Mouse (Mus musculus) liver (tissue): Measurements from ENCODE around the gene 1110004F10Rik.
"Not testable (repeated sequence)": the region's sequence is repeated elsewhere in the genome, so short reads cannot be mapped to it uniquely, and the experiment has no call there.

Experiments used
- DNase-seq: peaks from one replicate; pipeline ENCODE4 v3.0.0-alpha.2; 2020; ENCODE audit warnings: mixed read lengths

The 1110004F10Rik gene

DNA sequence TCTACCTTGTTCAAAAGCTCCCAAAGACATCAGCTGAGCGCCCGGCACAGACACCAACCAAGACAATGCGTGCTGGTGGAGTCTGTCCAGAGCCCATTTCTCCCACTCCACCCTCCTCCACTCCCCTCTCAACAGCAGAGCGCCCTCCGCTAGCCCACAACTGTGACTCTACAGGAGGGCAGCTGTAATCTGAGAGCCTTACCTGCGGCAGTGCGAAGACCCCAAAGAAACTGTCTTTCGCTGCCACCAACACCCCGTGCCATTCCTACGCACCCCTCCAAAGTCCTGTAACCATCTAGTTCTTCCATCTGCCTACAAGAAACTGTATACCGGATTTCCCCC is at the start of gene 1110004F10Rik:
Gene 1110004F10Rik (plus strand): TSS at position 202 of the 342 bp plus-strand sequence.
- peak; percentile 6 for DNase-seq

DNA sequence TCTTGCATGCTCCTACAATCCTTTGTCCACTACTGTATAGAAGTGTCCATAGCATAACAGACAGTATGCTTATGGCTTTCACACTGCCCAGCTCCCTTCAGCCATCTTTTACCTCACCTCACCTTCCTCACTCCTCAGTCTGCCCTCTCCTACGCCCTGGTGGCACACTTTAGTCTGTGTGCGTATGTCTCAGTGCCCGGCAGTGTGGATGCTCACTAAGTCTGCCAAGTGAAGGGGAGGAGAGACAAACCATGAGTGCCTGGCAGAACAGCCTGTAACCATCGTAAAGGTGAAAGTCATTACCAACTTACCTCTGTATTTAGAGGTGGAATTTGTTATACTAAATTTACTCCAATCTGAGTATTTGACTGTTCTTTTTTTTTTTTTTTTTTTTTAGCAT is 36.5 kb upstream of the 1110004F10Rik start:
- DNase-seq: no peak

DNA sequence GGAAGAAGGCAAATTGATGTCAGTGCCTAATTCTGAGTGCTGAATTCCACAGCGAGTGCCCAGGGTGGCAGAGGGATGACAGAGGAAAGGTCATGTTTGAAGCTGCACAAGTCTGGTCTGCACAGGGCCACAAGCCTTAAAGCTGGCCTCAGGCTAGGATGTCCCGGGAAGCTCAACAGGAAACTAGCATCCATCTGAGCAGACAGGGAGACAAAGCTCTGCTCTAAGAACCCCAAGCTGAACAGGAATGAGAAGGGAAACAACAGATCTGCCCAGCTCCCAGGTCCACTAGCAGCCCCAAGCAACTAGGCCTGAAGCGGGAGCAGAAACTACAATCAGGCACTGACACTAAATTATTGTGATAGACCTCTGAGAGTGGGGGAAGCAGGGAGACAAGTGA is 9.2 kb upstream of the 1110004F10Rik start:
- DNase-seq: no peak

DNA sequence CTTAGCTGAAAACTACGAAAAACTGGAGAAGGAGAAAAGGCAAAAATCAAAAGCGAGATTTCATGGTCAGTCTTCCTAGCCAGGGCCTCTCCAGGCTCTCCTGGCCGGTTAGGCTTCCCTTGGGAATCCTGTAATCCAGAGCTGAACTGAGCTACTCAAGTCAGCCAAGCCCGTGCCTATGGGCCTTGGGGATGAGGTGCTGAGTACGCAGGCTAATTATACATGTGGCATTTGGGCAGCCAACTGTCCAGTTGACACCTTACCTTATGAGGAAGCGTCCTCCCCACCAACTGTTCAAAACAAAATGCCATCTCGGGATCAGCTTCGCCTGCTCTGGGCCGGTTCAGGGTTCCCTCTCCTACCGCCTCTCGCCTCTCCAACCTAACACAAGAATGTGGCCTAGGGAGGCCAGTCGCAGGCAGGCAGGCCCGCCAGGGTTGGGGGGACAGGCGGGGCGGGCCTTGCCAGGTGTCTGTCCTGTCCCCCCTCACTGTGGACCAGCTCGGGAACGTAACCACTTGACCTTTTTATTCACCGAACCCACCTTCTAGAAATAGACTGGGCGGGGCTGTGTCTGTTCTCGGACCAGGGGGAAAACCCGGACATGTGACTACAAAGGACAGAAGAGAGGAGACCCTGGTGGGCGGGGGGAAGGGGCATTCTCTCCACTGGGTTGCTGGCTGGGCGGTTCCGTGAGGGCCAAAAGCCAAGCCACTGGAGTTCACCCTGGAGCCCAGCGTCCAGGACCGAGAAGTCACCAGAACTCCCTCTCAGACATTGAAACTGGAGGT is 8.4 kb upstream of the 1110004F10Rik start:
- peak; percentile 10 for DNase-seq

DNA sequence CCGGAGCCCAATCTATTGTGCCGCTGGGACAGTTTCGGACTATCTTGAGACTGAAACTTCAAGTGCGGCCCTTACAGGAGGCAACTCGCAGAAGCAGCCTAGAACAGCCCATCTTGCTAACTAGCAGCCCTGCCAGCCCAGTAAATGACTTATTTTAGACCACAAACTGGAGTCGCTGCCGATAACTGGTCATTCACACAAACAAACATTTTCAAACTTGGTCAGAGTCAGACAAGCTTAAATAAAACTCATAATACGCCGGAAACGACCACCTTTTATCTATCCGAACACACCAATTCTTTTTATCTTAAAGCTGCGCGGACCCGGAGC is 7.8 kb upstream of the 1110004F10Rik start:
- DNase-seq: no peak

DNA sequence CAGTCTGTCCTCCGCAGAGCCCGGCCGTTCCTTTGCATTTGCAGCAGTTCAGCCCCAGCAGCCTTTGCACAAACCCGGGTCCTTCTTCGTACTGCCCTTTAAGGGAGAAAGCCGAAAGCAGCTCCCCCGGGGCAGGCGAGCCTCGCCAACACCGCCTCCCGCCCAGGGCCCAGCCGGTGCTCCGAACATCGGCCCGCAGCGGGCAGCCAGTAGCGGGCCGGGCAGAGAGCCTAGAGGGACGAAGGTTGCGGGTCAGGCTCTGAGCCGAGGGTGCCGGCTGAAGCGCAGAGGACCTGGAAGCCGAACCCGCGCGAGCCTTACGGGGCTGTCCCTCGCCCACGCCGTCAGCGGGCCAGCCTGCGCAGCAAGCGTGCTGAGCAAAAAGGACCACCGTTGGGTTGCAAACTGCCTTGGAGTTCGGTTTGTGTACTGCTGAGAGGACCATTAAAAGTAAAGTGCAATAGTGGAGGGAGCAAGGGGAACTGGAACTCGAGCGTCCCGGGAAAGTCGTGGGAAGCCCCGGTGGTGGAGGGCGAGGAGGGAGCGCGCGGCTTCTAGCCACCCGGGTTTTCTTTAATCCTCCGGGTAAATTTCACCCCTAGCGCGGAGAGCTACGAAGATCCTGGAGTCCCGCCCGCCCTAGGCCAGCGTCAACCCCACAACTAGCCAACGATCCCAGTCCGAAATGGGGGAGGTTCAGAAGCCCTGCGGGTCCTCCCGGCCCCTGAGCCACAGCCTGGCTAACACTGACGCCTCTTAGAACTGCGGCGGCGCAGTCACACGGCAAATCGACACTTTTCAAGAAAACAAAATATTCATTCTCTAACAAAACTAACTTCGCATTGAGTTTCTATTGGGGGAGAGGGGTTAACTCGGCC is 7.2 kb upstream of the 1110004F10Rik start:
- peak; percentile 67 for DNase-seq

DNA sequence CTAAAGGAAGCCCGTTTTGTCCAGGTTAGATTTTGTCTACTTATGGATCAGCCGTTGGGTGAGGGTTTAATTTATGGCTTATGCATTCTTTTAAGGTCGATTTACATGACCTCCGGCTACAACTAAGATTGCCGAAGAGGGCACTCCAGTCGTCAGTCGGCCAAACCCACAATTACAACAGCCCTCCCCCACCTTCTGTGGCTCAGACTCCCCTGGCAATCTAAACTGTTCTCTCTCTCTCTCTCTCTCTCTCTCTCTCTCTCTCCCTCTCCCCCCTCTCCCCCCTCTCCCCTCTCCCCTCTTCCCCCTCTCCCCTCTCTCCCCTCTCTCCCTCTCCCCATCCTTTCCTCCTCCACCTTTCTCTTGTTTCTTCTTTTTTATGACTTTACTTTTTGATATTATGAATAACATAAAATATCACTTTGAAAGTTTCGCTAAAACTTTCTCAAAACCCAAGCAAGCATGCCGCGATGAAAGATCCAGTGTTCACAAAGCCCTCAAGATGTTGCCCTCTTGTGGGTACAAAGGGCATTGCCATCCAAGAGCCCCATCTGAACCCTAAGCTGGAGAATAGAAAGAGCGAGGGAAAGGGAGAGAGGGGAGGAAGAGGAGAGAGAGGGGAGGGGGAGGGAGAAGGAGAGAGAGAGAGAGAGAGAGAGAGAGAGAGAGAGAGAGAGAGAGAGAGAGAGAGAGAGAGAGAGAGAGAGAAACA is 6.4 kb upstream of the 1110004F10Rik start:
- peak; percentile 75 for DNase-seq

DNA sequence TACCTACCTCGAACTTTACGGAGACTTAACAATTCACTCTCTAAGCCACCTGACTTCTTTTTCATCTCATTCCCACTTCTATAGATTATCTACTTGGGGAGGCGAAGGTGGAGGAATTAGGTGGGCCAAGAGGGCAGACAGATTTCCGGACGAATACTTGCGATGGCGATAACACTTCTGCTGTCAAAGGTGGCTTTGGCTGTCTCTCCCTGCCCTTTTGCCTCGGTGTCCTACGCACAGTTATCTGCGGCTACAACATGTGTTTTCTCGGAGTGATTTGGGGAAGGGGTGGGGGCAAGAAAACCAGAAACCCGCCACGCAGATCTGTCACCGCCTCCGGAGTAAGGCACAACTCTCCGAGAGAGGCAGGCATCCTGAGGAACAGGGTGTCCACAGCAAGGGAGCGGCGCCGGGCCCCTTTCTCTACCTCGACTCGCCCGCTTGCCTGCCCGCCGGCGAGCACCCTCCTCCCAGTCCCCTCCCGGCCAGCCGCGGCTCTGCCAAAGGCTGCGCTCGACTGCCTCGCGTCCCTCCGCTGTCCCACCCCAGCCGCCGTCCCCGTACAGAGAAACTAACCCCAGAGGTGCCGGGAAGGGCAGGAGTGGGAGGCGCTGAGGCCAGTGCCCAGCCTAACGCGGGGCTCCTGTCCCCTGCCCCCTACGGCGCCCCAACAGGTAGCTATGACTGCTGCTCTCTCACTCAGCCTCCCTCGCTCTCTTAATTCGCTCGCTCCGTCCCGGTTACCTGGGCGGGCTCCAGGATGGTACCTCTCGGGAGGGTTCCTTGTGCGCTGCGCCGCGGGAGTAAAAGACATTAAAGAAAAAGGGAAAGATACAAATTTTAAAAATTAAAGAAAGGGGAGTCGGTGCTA is 5.6 kb upstream of the 1110004F10Rik start:
- DNase-seq: peak; percentile 47

DNA sequence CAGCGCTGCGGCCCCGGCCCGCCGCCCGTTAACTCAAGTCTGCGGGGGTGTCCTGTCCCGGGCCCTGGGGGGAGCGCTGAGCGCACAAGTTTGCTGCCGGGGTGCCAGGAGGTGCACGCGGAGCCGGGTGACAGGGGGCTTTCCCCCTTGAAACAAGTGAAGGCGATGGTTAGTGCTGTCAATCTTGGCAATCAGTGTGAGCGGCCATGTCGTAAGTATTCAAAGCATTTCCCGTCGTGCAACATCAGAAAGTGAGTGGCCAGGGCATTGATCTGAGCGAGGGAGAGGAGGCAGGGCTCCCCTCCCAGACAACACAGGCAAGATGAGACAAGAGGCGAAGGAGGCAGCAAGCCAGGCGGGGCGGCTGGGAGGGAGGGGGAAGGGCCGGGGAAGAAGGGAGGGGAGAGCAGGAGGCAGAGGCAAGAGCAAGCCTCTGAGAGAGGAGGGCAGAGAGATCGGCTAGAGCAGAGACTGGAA is 4.9 kb upstream of the 1110004F10Rik start:
- peak; percentile 58 for DNase-seq

DNA sequence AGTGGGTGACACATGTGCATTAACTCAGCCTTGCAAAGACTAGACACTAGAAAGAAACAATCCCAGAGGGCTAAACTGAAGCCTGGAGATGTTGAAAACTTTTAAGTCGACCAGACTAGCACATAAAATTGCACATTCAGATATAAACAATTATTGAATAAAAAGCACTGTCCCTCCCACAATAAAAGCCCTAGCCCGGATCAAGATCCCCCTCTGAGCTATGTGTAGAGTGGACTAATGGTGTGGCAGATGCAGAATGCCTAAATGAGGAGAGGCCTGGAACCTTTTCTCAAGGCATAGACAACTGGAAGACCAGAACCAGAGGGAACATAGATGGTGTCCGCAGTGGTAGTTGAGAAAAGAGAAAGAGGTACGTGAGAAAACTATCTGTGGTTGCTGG is 3.7 kb upstream of the 1110004F10Rik start:
- no peak for DNase-seq

DNA sequence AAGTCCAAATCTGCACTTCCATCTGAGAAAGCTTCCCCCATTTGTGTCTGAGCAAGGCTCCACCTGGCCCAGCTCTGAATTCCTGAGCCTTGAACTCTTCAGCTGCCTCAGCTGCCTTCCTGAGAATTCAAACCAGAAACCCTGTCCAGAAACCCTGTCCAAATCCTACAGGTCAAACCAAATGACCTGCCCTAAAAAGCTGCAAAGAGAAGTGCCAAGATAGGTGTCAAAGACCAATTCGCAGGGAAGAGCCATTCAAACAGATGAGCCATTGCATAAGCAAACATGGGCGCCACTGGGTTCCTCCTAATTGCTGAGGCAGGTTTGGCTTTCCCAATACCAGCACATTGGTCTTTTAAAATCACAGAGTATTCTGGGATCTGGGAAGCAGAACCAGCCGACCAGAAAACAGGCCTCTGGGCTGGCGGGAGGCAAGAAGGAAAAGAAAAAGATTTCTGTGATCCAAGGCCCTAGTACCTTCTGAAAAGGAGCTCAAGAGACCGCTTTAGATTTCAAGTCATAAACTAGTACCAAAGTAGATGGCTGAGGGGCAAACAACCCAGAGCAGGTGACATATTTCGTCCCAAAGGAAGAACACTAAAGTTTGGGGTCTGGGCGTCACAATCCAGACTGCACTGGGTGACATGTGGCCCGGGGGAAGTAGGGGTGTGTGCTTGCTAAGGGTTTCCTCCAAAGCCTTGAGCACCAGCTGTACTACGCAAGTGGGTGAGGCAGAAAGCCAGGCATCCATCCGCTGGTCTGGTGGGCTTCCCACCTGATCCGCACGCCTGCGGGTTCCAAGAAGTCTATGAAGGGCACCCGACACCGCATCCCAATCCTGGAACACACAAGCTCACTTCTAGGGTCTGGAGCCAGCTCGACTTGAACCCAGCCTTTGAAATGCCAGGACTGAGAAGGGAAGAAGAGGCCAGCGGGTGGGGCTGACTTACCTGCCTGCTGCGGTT is 2.3 kb upstream of the 1110004F10Rik start:
- peak; percentile 2 for DNase-seq

DNA sequence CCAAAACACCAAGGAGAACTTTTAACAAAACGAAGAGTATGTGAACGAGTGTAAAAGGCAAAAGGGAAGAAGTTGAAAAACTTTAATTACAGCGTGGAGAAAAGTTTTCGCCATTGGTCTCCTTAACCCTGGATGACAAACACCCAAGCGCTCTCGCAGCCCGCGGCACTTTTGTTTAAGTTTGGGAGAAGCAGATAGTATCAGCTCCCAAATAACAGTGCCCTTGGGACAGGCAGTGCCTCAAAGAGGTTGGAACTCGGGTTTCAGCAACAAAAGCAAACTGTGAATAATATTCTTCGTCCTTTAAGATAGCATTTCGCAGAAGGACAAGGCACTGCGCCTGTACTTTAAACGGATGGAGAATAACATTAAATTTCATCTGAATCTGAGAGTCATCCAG is 1.2 kb upstream of the 1110004F10Rik start:
- peak; percentile 4 for DNase-seq

DNA sequence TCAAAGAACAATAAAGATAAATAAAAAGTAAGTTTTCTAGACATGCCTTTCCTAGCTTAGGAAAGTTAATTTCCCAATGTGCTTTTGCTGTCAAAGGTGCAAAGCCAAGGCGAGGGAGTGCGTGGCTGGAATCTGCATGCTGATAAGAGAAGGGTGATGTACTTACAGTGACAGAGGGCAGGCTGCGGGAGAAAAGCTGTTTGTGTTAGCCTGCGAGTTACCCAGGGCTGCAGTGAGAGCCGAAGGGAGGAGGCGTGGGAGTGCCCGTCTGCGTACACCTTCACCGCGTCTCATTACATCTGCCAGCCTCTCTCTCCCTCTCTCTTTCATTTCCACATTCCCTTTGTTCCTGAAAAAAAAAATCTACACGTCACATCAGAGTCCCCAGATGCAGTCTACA is 686 bp upstream of the 1110004F10Rik start, which contains the start of gene Sox6:
Gene Sox6 (minus strand): TSS at position 286 of the 400 bp plus-strand sequence.
- peak; percentile 21 for DNase-seq

DNA sequence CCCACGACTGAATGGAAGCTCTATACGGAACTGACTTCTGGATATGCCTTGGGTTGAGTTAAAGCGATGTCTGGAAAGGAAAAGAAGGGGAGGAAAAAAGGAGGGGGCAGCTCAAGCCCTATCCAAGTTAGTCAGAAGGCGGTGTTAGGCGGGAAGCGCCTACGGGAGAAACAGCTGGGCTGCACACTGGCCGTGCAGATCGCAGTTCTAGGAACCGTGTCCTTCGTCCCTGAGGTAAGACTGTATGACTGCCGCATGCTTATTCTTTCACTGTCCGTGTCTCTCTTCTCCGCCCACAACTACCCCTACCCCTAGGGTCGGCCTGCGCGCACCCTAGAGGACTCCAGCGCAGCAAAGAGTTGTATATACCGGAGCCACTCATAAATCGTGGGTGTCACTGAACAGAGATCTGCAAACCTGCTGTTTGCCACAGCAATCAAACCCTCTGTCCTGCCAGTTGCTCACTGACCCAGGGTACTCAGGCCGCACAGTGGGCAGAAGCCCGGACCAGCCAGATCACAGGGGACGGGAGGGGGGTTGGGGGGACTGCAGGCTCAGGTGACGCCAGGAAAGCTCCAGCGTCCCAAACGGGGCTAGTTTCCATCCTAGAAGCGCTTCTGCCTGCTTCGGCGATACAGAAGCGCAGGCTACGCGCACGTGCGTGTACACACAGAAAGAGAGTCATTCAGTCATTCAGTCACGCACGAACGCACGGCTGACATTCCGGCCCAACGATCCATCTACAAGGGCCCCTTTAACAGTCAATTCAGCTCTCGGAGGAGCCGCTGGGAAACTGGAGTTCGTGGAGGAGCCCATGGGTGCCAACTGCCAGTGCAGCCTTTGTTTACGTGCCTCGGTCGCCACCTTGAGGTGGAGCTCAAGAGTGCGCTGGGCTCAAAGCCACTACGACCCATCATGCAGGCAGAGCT is 605 bp downstream of the 1110004F10Rik start:
- peak; percentile 81 for DNase-seq

DNA sequence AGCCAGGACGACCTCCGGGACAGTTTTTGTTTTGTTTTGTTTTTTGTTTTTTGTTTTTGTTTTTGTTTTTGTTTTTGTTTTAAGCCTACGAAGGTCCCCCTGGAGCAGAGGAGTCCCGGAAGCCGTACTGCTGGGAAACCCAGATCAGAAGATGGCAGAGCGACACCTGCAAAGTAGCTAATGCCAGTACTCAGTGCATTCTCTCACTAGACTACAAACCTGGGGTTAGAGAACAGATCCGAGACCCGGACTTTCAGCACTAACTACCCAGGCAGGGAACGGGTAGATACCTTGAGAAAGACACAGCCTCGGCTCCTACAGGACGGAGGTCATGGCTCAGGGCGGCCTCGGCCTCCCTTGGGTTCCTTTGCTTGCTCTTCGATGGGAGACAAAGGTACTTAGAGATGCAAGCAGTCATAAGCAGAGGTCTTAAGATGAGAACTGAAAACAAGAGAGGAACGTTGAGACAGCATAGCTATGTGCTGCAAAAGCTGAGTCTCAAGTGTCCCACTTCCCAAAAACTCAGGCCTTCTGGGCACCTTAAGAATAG is 1.3 kb downstream of the 1110004F10Rik start:
- DNase-seq: no peak

DNA sequence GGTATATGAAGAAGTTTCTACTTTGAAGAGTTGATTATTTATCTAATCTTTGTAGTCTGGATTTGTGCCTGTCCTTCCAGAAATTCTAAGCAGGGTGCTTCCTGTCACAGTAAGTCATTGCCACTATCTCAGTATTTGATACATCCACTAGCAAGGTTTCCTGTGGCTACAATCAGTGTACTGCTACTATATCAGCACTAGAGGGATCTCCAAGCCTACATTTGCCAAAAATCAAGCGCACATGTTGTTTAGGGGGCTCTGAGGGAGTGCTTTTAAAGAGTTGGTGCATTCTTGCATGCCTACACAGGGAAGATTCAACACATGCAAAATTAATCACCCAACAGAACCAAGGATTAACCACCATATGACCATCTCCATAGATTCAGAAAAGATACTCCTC is 21.5 kb downstream of the 1110004F10Rik start:
- DNase-seq: no peak

DNA sequence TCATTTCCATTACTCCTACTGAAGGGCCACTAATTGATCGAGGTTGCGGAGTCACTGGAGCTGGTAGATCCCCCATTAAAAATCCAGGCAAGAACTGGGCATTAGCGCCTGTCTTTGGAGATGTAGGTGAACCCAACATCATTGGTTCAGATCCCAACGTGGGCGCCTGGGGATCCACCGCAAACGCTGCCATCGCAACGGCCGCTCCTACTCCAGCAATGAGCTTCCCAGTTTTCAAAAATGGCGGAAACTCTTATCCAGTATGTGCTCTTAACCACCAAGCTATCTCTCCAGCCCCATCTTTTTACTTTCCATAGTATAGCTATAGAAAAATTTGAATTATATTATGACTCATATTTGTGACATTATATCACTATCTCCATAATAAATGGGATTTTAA is 45.2 kb downstream of the 1110004F10Rik start, which contains the start of gene Gm4353:
Gene Gm4353 (minus strand): TSS at position 270 of the 400 bp plus-strand sequence.
- not testable (repeated sequence) for DNase-seq

DNA sequence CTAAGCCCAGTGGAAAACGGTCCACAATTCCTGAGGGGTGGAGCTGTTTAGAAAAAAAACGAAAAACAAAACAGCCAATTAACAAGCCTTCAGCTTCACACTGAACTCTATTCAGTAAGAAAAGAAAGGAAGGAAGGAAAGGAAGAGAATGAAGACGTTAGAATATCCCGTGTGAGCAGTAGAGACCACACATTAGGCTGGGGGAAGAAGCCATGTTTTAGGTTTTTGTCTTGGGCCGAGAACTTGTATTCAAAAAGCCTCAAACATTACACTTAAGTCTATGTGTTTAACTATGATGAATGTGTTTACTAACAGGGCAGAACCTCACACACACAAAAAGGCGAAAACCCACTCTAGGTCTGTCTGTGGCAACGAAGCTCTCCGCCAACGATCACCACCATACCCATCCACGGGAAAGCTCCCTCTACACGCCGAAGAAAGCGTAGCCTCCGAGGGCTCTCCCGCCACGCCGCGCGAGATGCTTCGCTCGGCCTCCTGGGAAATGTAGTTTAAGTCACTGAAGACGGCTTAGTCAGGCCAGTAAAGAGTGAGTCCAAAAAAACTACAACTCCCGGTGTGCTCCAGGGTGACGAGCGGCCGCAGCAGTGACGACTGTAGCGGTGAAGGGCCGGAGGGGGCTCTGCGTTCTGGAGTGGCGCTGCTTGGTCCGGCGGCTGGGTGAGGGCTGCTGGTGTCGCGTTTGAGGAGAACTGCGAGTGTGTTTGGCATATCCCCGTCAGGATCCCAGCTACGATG is 53.7 kb downstream of the 1110004F10Rik start:
- peak; percentile 93 for DNase-seq

DNA sequence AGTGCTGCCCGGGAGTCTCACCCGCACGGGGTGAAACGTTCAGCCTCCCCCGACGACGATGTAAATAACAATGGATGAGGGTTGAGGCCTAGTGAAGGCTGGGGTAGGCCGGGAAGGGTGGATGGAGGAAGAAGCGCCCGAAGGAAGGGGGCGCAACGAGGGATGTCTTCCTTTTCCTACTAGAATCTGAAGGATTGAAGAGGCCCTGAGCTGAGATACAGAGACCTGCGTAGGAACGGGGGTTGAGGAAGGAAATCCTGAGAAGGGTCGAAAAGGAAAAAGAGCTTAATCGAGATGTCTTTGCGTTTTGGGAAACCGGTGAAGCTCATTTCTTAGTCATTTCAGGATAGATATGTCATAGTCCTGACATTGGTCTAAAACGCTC is 54.3 kb downstream of the 1110004F10Rik start:
- no peak for DNase-seq
